Mouse (Mus musculus) C2C12 (cell line): ENCODE data around the gene Nomo1. TPM values are rescaled to one million over a fixed set of nuclear protein-coding genes. Genes with fewer than 3 reads are reported as not detected.
A peak's percentile ranks its signal among the peaks of the same experiment; 100 is the strongest.

Source experiments
- H3K27me3 ChIP-seq: one replicate; pipeline ENCODE4 v1.6.1; 2011; ENCODE audit not compliant: control insufficient read depth, insufficient read depth, insufficient read length
- H3K36me3 ChIP-seq: one replicate; pipeline ENCODE4 v1.6.1; 2011; ENCODE audit not compliant: control insufficient read depth, insufficient read depth
- H3K4me3 ChIP-seq: one replicate; pipeline ENCODE4 v1.5.1; 2011; ENCODE audit warnings: mild to moderate bottlenecking, control low read depth; ENCODE audit not compliant: poor library complexity, insufficient read depth, severe bottlenecking
- H3K79me2 ChIP-seq: one replicate; pipeline ENCODE4 v1.6.1; 2011; ENCODE audit not compliant: control insufficient read depth, insufficient read depth
- H3K79me3 ChIP-seq: one replicate; pipeline ENCODE4 v1.6.1; 2011; ENCODE audit warnings: low read depth, control low read depth
- H3ac ChIP-seq: one replicate; pipeline ENCODE3; 2011; ENCODE audit warnings: low read depth; ENCODE audit not compliant: control insufficient read depth, insufficient read length
- CEBPB ChIP-seq: IDR thresholded peaks from one replicate; pipeline ENCODE4 v1.6.1; 2011; ENCODE audit warnings: low read depth, mild to moderate bottlenecking, control low read depth, moderate library complexity
- CTCF ChIP-seq: IDR thresholded peaks from one replicate; pipeline ENCODE4 v1.5.1; 2011; ENCODE audit not compliant: control insufficient read depth, insufficient read depth, insufficient read length
- FOSL1 ChIP-seq: IDR thresholded peaks from one replicate; pipeline ENCODE4 v1.8.0; 2011; ENCODE audit warnings: mild to moderate bottlenecking, low read length; ENCODE audit not compliant: poor library complexity, insufficient read depth, severe bottlenecking
- MAX ChIP-seq: IDR thresholded peaks from one replicate; pipeline ENCODE4 v1.6.1; 2011; ENCODE audit warnings: mild to moderate bottlenecking, control low read depth
- MYOD1 ChIP-seq: IDR thresholded peaks from one replicate; pipeline ENCODE4 v1.6.1; 2011; ENCODE audit warnings: low read depth; ENCODE audit not compliant: control insufficient read depth, insufficient read length
- MYOG ChIP-seq: IDR thresholded peaks from one replicate; pipeline ENCODE4 v1.6.1; 2011; ENCODE audit not compliant: control insufficient read depth, insufficient read length; ENCODE audit errors: extremely low read depth
- USF1 ChIP-seq: IDR thresholded peaks from one replicate; pipeline ENCODE4 v1.6.1; 2011; ENCODE audit warnings: low read depth, mild to moderate bottlenecking, control low read depth, moderate library complexity
- polyA plus RNA-seq: library from polyadenylated mRNA; unstranded; fragments of >200 nt; fragmentation: generic; extraction: Trizol; gene quantifications from one replicate; pipeline ENCODE4 v1.2.1, GENCODE M21; 2012; ENCODE audit warnings: missing spikeins

Nomo1 gene
- polyA plus RNA-seq, 1 experiment: 67.6 TPM

GRCm38 (mm10) chr7:46128196-46128595 is 94.7 kb downstream of the Nomo1 start:
- peaks cover 7% of the 10 kb centered on the region for H3K27me3 ChIP-seq
- no peak overlapping the region for H3K4me3 ChIP-seq

GRCm38 (mm10) chr7:46129463-46130179 is 96.1 kb downstream of the Nomo1 start:
- TF ChIP-seq USF1 (no peak), MAX (no peak)
- no peaks in the 10 kb centered on the region for H3K79me2 ChIP-seq
- peaks cover under 1% of the 10 kb centered on the region for H3K27me3 ChIP-seq
- no peaks in the 10 kb centered on the region for H3K36me3 ChIP-seq
- no peaks in the 10 kb centered on the region for H3K79me3 ChIP-seq
- H3ac ChIP-seq: no peak overlapping the region
- H3K4me3 ChIP-seq: no peak overlapping the region

More at GRCm38 (mm10) chr7:46128196-46128595, 94.7 kb downstream of the Nomo1 start:
- H3ac ChIP-seq: no peak overlapping the region
- TF ChIP-seq FOSL1 (no peak), CEBPB (no peak), MYOG (no peak), MYOD1 (no peak), CTCF (no peak), USF1 (no peak), MAX (no peak)
- no peaks in the 10 kb centered on the region for H3K79me2 ChIP-seq
- no peaks in the 10 kb centered on the region for H3K79me3 ChIP-seq
- no peaks in the 10 kb centered on the region for H3K36me3 ChIP-seq

- H3K79me2 ChIP-seq: no peaks in the 10 kb centered on the region
- H3K79me3 ChIP-seq: no peaks in the 10 kb centered on the region
- no peak overlapping the region for H3ac ChIP-seq
- no peak overlapping the region for H3K4me3 ChIP-seq
- TF ChIP-seq USF1 (no peak), MAX (no peak), CEBPB (no peak), MYOD1 (no peak), FOSL1 (no peak)
- H3K36me3 ChIP-seq: no peaks in the 10 kb centered on the region
- peaks cover 5% of the 10 kb centered on the region for H3K27me3 ChIP-seq
These were observed 97.2 kb downstream of the Nomo1 start for GRCm38 (mm10) chr7:46130723-46131122.

GRCm38 (mm10) chr7:46131266-46131665 is 97.8 kb downstream of the Nomo1 start:
- peaks cover 11% of the 10 kb centered on the region for H3K27me3 ChIP-seq
- H3ac ChIP-seq: no peak overlapping the region
- TF ChIP-seq FOSL1: peak; percentile 47
- no peak for TF ChIP-seq CEBPB
- TF ChIP-seq USF1: peak; percentile 94
- TF ChIP-seq MAX: peak; percentile 68
- no peak for TF ChIP-seq MYOG
- no peak for TF ChIP-seq MYOD1
- H3K79me3 ChIP-seq: no peaks in the 10 kb centered on the region
- no peaks in the 10 kb centered on the region for H3K36me3 ChIP-seq
- no peaks in the 10 kb centered on the region for H3K79me2 ChIP-seq
- no peak overlapping the region for H3K4me3 ChIP-seq

- TF ChIP-seq USF1 (no peak), MYOG (no peak), MYOD1 (no peak), CEBPB (no peak), MAX (no peak), FOSL1 (no peak), CTCF (no peak)
- Histone ChIP-seq H3K79me2 (no peaks in the 10 kb centered on the region), H3K4me3 (no peak overlapping the region), H3K27me3 (peaks cover 16% of the 10 kb centered on the region), H3K36me3 (no peaks in the 10 kb centered on the region), H3ac (no peak overlapping the region), H3K79me3 (no peaks in the 10 kb centered on the region)
These were observed 98.3 kb downstream of the Nomo1 start for GRCm38 (mm10) chr7:46131806-46132205.

- TF ChIP-seq CEBPB (no peak), MYOG (no peak), USF1 (no peak), MAX (no peak), MYOD1 (no peak), FOSL1 (no peak), CTCF (no peak)
- H3K4me3 ChIP-seq: no peak overlapping the region
- H3ac ChIP-seq: no peak overlapping the region
- H3K27me3 ChIP-seq: peaks cover 17% of the 10 kb centered on the region
- H3K36me3 ChIP-seq: no peaks in the 10 kb centered on the region
- no peaks in the 10 kb centered on the region for H3K79me2 ChIP-seq
- H3K79me3 ChIP-seq: no peaks in the 10 kb centered on the region
These were observed 98.7 kb downstream of the Nomo1 start for GRCm38 (mm10) chr7:46132229-46132628.

Other genes with a start within 250 kb of the Nomo1 start
- gene Lmtk3, start 250.0 kb upstream of the Nomo1 start, polyA plus RNA-seq: 0.27 TPM
- 0.13 TPM for gene Sult2b1, start 249.0 kb upstream of the Nomo1 start, polyA plus RNA-seq
- gene Cyth2, start 219.1 kb upstream of the Nomo1 start, polyA plus RNA-seq: 175 TPM
- 0.22 TPM for gene Kcnj14, start 208.9 kb upstream of the Nomo1 start, polyA plus RNA-seq
- 110 TPM for gene Grwd1, start 202.8 kb upstream of the Nomo1 start, polyA plus RNA-seq
- gene Kdelr1, start 160.9 kb upstream of the Nomo1 start, polyA plus RNA-seq: 122 TPM
- gene Grin2d, start 155.3 kb upstream of the Nomo1 start, polyA plus RNA-seq: 1.1 TPM
- gene Syngr4, start 137.0 kb upstream of the Nomo1 start, polyA plus RNA-seq: 0.15 TPM
- gene Tmem143, start 136.8 kb upstream of the Nomo1 start, polyA plus RNA-seq: 21.9 TPM
- 705 TPM for gene Emp3, start 112.3 kb upstream of the Nomo1 start, polyA plus RNA-seq
- gene Ccdc114, start 109.6 kb upstream of the Nomo1 start, polyA plus RNA-seq: 2.6 TPM
- not detected for gene Abcc6, start 3.4 kb upstream of the Nomo1 start, polyA plus RNA-seq
- gene Kcnj11, start 67.1 kb downstream of the Nomo1 start, polyA plus RNA-seq: not detected
- gene Abcc8, start 146.3 kb downstream of the Nomo1 start, polyA plus RNA-seq: not detected
- not detected for gene Ush1c, start 204.8 kb downstream of the Nomo1 start, polyA plus RNA-seq
- gene Otog, start 207.3 kb downstream of the Nomo1 start, polyA plus RNA-seq: 0.04 TPM